Mouse (Mus musculus) liver, adult 2 months (tissue): ENCODE data around the gene Gnb1l.

Experiments used
- CTCF ChIP-seq: fragments of 200-500 bp; IDR thresholded peaks from 2 replicates; pipeline ENCODE4 v1.5.1; 2011; ENCODE audit warnings: low read depth, low read length, control low read depth
- POLR2A ChIP-seq: fragments of 200-500 bp; IDR thresholded peaks from 2 replicates; pipeline ENCODE4 v1.6.1; 2011; ENCODE audit warnings: low read length, control low read depth; ENCODE audit not compliant: insufficient read depth; ENCODE audit errors: extremely low read depth

DNA sequence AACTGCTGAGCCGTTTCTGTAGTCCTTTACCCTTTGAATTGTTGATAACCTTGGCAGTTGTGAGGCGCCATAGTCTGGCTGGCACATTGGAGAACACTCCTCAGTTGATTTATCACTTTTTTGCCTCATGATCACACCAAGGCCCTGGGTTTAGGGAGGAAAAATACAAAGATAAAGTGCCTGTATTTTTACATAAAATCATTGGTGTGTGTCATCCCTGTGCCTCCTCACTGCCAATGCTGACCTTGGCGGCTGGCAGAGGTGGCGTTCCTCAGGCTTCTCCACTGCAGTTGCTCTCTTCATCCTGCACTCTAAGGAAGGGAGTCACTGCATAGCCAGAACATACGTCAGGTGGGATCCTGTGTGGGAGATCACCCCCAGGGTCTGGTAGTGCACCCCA, 13.2 kb downstream of the Gnb1l start:
- TF ChIP-seq CTCF (no peak), POLR2A (no peak)
